Mouse (Mus musculus) forebrain, postnatal 0 days (tissue): ENCODE measurements around the gene Nle1. TPM values are rescaled to one million over a fixed set of nuclear protein-coding genes. Genes with fewer than 3 reads are reported as not detected.
A peak's percentile ranks its signal among the peaks of the same experiment; 100 is the strongest.

Experiments used
- ATAC-seq: fragments of 200-750 bp; cut with Nextera tagmentation; 2 replicates; pipeline ENCODE4 v1.8.0; 2017; ENCODE audit warnings: mild to moderate bottlenecking, moderate library complexity
- DNase-seq: peaks from one replicate; pipeline ENCODE4 v3.0.0-alpha.2; 2015
- H3K27ac ChIP-seq: fragments of 300-500 bp; sonication (generic); 2 replicates; pipeline ENCODE4 v1.5.1; 2014; ENCODE audit warnings: low read depth, mild to moderate bottlenecking, antibody characterized with exemption, low read length, moderate library complexity, mixed read lengths
- H3K27me3 ChIP-seq: fragments of 300-500 bp; sonication (generic); 2 replicates; pipeline ENCODE4 v1.6.1; 2014; ENCODE audit warnings: mild to moderate bottlenecking, low read length, mixed read lengths; ENCODE audit not compliant: insufficient read depth
- H3K36me3 ChIP-seq: fragments of 300-500 bp; sonication (generic); 2 replicates; pipeline ENCODE4 v1.6.1; 2014; ENCODE audit warnings: mild to moderate bottlenecking, moderate library complexity; ENCODE audit not compliant: insufficient read depth
- H3K4me1 ChIP-seq: fragments of 300-500 bp; sonication (generic); 2 replicates; pipeline ENCODE4 v1.6.1; 2014; ENCODE audit warnings: antibody characterized with exemption; ENCODE audit not compliant: insufficient read depth
- H3K4me2 ChIP-seq: fragments of 300-500 bp; sonication (generic); 2 replicates; pipeline ENCODE4 v1.6.1; 2014; ENCODE audit warnings: low read depth, mild to moderate bottlenecking, moderate library complexity
- H3K4me3 ChIP-seq: fragments of 300-500 bp; sonication (generic); 2 replicates; pipeline ENCODE4 v1.5.1; 2014; ENCODE audit warnings: low read depth, low read length, mixed read lengths
- H3K9ac ChIP-seq: fragments of 300-500 bp; sonication (generic); 2 replicates; pipeline ENCODE4 v1.6.1; 2014; ENCODE audit warnings: mild to moderate bottlenecking
- H3K9me3 ChIP-seq: fragments of 300-500 bp; sonication (generic); 2 replicates; pipeline ENCODE4 v1.6.1; 2016; ENCODE audit warnings: low read length
- CTCF ChIP-seq: sonication (generic); IDR thresholded peaks from 2 replicates; pipeline ENCODE4 v1.5.1; 2016; ENCODE audit warnings: antibody characterized with exemption, control low read depth, low read depth
- WGBS: fragments of 180-500 bp; shearing (Covaris S2); extraction: QIAGEN DNeasy Blood & Tissue Kit; methylation state at CpG from one replicate; pipeline ENCODE4 v1.1.7; 2014; 5-methylcytosine and 5-hydroxymethylcytosine counted together
- polyA plus RNA-seq: library from polyadenylated mRNA; unstranded; fragments of >200 nt; fragmentation: Nextera tagmentation; extraction: Ambion mirVana; gene quantifications from 2 replicates; pipeline ENCODE4 v1.2.1, GENCODE M21; 2015
- total RNA-seq: library from RNA; depleted of rRNA; stranded (reverse); fragments of >200 nt; gene quantifications from 2 replicates; pipeline ENCODE4 v1.2.3, GENCODE M21; 2014; rRNA removed

Nle1 gene
- total and polyA plus RNA-seq, 2 experiments from 2014 or later: 26.4 to 34.9 TPM

- H3K9ac ChIP-seq: no peak overlapping the region
- WGBS: 74% methylated on average over 13 of the region's 13 CpGs
- no peaks in the 10 kb centered on the region for H3K27me3 ChIP-seq
- no peak overlapping the region for H3K4me2 ChIP-seq
- TF ChIP-seq CTCF: no peak
- DNase-seq (no peak), ATAC-seq (no peak)
- no peak overlapping the region for H3K27ac ChIP-seq
- no peaks in the 10 kb centered on the region for H3K36me3 ChIP-seq
- peaks cover 6% of the 10 kb centered on the region; the same call in 1 of the 2 replicates for H3K4me1 ChIP-seq
- H3K9me3 ChIP-seq: no peaks in the 10 kb centered on the region
- H3K4me3 ChIP-seq: no peak overlapping the region
Measured at GRCm38 (mm10) chr11:82857307-82857848, 50.8 kb downstream of the Nle1 start.

- ATAC-seq (peak; percentile 79), DNase-seq (peak; percentile 68)
- Histone ChIP-seq H3K27ac (no peak overlapping the region), H3K9ac (no peak overlapping the region), H3K4me1 (no peaks in the 10 kb centered on the region), H3K4me2 (no peak overlapping the region), H3K27me3 (no peaks in the 10 kb centered on the region), H3K9me3 (no peaks in the 10 kb centered on the region), H3K4me3 (no peak overlapping the region), H3K36me3 (no peaks in the 10 kb centered on the region)
- WGBS: 18% methylated on average over 10 of the region's 10 CpGs
- no peak for TF ChIP-seq CTCF
Measured at GRCm38 (mm10) chr11:82856032-82856431, 52.2 kb downstream of the Nle1 start.

DNA sequence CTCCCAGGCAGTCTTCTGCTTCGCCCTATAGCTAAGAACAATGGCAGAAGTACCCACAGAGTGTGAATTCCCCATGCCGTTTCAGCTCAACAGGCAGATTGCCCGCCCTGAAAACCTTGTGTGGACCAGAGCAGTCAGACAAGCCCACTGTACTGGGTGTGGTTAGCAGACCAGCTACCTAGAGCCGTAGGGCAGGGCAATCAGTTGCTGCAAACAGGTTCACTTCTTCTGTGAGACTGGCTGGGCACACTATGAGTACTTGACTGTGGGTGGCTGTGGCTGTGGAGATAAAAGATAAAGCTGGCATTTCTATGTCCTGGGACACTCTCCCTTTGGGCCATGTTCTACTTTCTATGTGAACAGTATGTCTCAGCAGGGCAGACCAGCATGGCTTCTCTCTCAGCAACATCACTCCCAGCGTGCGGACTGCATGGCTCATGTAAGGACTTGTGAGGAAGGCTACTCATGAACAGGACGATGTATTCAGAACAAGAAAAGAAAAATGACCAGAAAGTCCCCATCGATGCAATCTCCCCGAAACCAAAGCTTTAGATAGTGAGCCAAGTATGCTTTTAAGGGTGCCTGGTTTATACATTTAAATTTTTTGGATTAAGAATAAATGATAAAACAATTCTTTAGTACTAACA lies 52.8 kb downstream of the Nle1 start:
- ATAC-seq (no peak), DNase-seq (no peak)
- Histone ChIP-seq H3K9me3 (no peaks in the 10 kb centered on the region), H3K27me3 (no peaks in the 10 kb centered on the region), H3K4me1 (no peaks in the 10 kb centered on the region), H3K4me3 (no peak overlapping the region), H3K36me3 (no peaks in the 10 kb centered on the region), H3K27ac (no peak overlapping the region), H3K9ac (no peak overlapping the region), H3K4me2 (no peak overlapping the region)
- WGBS: 63% methylated on average over 9 of the region's 9 CpGs
- no peak for TF ChIP-seq CTCF

DNA sequence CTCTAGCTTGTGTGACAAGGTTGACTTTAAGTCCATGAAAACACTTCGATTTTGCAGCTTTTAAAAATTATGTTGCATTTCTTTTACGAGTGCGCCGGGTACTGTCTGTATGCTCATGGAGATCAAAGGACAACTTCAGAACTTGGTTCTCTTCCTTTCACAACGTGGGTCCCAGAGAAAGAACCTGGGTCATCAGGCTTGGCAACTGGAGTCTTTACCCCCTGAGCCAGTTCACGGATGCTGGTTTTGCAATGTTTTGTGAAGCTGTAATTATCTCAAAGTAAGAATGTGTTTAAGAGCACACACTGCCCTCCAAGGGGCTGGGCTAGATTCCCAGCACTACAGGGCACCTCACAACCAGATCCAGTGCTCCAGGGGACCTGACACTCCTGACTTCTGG lies 54.1 kb downstream of the Nle1 start:
- H3K27me3 ChIP-seq: no peaks in the 10 kb centered on the region
- no peak for ATAC-seq
- H3K36me3 ChIP-seq: no peaks in the 10 kb centered on the region
- H3K9ac ChIP-seq: no peak overlapping the region
- no peak for TF ChIP-seq CTCF
- no peak overlapping the region for H3K27ac ChIP-seq
- no peaks in the 10 kb centered on the region for H3K9me3 ChIP-seq
- DNase-seq: no peak
- 80% methylated on average over 6 of the region's 6 CpGs for WGBS
- H3K4me1 ChIP-seq: peaks cover 2% of the 10 kb centered on the region; the same call in 1 of the 2 replicates
- H3K4me3 ChIP-seq: no peak overlapping the region
- no peak overlapping the region for H3K4me2 ChIP-seq

GRCm38 (mm10) chr11:82852958-82853357 lies 55.3 kb downstream of the Nle1 start:
- Histone ChIP-seq H3K4me3 (no peak overlapping the region), H3K27me3 (no peaks in the 10 kb centered on the region), H3K27ac (no peak overlapping the region), H3K4me2 (no peak overlapping the region), H3K9ac (no peak overlapping the region), H3K36me3 (no peaks in the 10 kb centered on the region), H3K9me3 (no peaks in the 10 kb centered on the region), H3K4me1 (peaks cover 2% of the 10 kb centered on the region; the same call in 1 of the 2 replicates)
- DNase-seq: no peak
- TF ChIP-seq CTCF: no peak
- no peak for ATAC-seq
- WGBS: 90% methylated on average over 7 of the region's 7 CpGs

DNA sequence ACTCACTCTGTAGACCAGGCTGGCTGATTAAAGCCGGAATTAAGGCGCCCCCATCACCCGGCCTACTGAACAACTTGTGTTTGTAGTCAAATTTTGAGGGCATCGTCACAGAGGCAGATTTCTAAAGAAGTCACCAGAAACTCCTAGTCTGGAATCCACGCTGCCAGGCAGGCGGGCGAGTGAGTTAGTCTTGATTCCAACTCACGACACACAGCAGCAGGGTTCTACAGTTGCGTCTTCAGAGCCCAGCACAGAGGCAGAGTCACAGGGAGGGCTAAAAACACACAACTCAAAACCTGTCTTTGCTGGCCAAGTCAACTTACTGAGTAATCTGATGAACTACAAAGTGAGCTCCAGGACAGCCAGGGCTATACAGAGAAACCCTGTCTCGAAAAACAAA lies 55.7 kb downstream of the Nle1 start:
- no peak for TF ChIP-seq CTCF
- WGBS: 81% methylated on average over 10 of the region's 10 CpGs
- Histone ChIP-seq H3K27me3 (no peaks in the 10 kb centered on the region), H3K9ac (no peak overlapping the region), H3K9me3 (no peaks in the 10 kb centered on the region), H3K4me1 (peaks cover 2% of the 10 kb centered on the region), H3K36me3 (no peaks in the 10 kb centered on the region), H3K4me3 (no peak overlapping the region), H3K4me2 (no peak overlapping the region), H3K27ac (no peak overlapping the region)
- no peak for DNase-seq
- ATAC-seq: no peak

DNA sequence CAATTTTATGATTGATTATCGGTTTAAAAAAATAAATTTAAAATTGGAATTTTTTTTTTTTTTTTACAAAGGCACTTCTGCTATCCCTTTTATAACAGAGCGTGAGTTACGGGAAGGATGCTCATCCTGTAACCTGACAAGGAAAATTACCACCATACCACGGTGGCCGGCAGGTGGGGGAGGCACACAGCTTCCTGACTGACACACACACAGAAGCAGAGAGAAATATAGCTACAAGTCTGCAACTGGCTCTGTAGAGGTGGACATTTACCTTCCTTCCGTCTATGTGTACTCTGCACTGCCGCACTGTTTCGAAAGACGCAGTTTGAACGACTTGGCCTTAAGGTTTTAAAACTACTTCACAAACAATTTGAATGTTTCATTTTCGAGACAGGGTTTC lies 56.1 kb downstream of the Nle1 start:
- H3K4me1 ChIP-seq: peaks cover 2% of the 10 kb centered on the region
- H3K27me3 ChIP-seq: no peaks in the 10 kb centered on the region
- H3K36me3 ChIP-seq: no peaks in the 10 kb centered on the region
- ATAC-seq (no peak), DNase-seq (no peak)
- no peak overlapping the region for H3K4me3 ChIP-seq
- H3K9ac ChIP-seq: no peak overlapping the region
- H3K27ac ChIP-seq: no peak overlapping the region
- no peak for TF ChIP-seq CTCF
- 86% methylated on average over 11 of the region's 11 CpGs for WGBS
- H3K4me2 ChIP-seq: no peak overlapping the region
- no peaks in the 10 kb centered on the region for H3K9me3 ChIP-seq

Other genes starting within 250 kb of the Nle1 start
- gene Cct6b, start 144.1 kb downstream of the Nle1 start, total RNA-seq: 0.23 TPM in 1 of 2 replicates, not detected in the other
- gene Cct6b, start 144.1 kb downstream of the Nle1 start, polyA plus RNA-seq: 0.19 and 0.28 TPM in 2 replicates
- gene Zfp830, start 144.1 kb downstream of the Nle1 start, total RNA-seq: 21.5 and 23.8 TPM in 2 replicates
- gene Zfp830, start 144.1 kb downstream of the Nle1 start, polyA plus RNA-seq: 17.0 and 19.6 TPM in 2 replicates
- 41.2 and 53.6 TPM in 2 replicates for gene Lig3, start 127.3 kb downstream of the Nle1 start, total RNA-seq
- 13.4 and 18.3 TPM in 2 replicates for gene Lig3, start 127.3 kb downstream of the Nle1 start, polyA plus RNA-seq
- gene Rffl, start 37.2 kb downstream of the Nle1 start, total RNA-seq: 4.3 and 6.0 TPM in 2 replicates
- 2.3 and 2.8 TPM in 2 replicates for gene Rffl, start 37.2 kb downstream of the Nle1 start, polyA plus RNA-seq
- gene Rad51d, start 17.8 kb downstream of the Nle1 start, total RNA-seq: 8.6 and 9.5 TPM in 2 replicates
- 13.4 and 14.0 TPM in 2 replicates for gene Rad51d, start 17.8 kb downstream of the Nle1 start, polyA plus RNA-seq
- gene Fndc8, start 16.3 kb downstream of the Nle1 start, total RNA-seq: not detected in 2 replicates
- gene Fndc8, start 16.3 kb downstream of the Nle1 start, polyA plus RNA-seq: 0.06 and 0.29 TPM in 2 replicates
- 1.4 and 3.0 TPM in 2 replicates for gene Unc45b, start 2.1 kb upstream of the Nle1 start, total RNA-seq
- 2.2 and 2.4 TPM in 2 replicates for gene Unc45b, start 2.1 kb upstream of the Nle1 start, polyA plus RNA-seq
- gene Slfn5, start 42.9 kb upstream of the Nle1 start, total RNA-seq: 2.6 and 5.4 TPM in 2 replicates
- gene Slfn5, start 42.9 kb upstream of the Nle1 start, polyA plus RNA-seq: 1.5 and 2.4 TPM in 2 replicates
- 1.3 and 2.2 TPM in 2 replicates for gene Slfn9, start 83.4 kb upstream of the Nle1 start, total RNA-seq
- 0.93 and 1.3 TPM in 2 replicates for gene Slfn9, start 83.4 kb upstream of the Nle1 start, polyA plus RNA-seq
- 0.23 and 0.29 TPM in 2 replicates for gene Slfn8, start 112.4 kb upstream of the Nle1 start, total RNA-seq
- gene Slfn8, start 112.4 kb upstream of the Nle1 start, polyA plus RNA-seq: 0.06 and 0.27 TPM in 2 replicates
- gene Slfn2, start 156.7 kb upstream of the Nle1 start, total RNA-seq: 1.8 and 3.5 TPM in 2 replicates
- 1.5 and 1.9 TPM in 2 replicates for gene Slfn2, start 156.7 kb upstream of the Nle1 start, polyA plus RNA-seq
- 0.14 TPM in 1 of 2 replicates, not detected in the other for gene Slfn1, start 208.4 kb upstream of the Nle1 start, total RNA-seq
- gene Slfn1, start 208.4 kb upstream of the Nle1 start, polyA plus RNA-seq: 0.08 TPM in 1 of 2 replicates, not detected in the other